Mouse (Mus musculus) neutrophil, adult 5-6 weeks (primary cell): ENCODE data around the gene Gm7929. TPM values are rescaled to one million over a fixed set of nuclear protein-coding genes. Genes with fewer than 3 reads are reported as not detected.
"Not testable (repeated sequence)": the region's sequence is repeated elsewhere in the genome, so short reads cannot be mapped to it uniquely, and the experiment has no call there.

Experiments
- ATAC-seq: fragments of 151-379, 151-347 bp; 2 replicates; pipeline ENCODE4 v1.8.0; 2017; ENCODE audit warnings: mild to moderate bottlenecking, moderate TSS enrichment; ENCODE audit not compliant: insufficient number of reproducible peaks, poor library complexity, low FRiP score, severe bottlenecking; ENCODE audit errors: extremely low read depth
- total RNA-seq: library from RNA; stranded (forward); fragments of 200-1000 nt; gene quantifications from 2 replicates; pipeline ENCODE4 v1.2.3, GENCODE M21; 2017

Gm7929 gene
- total RNA-seq: not detected in 2 replicates

DNA sequence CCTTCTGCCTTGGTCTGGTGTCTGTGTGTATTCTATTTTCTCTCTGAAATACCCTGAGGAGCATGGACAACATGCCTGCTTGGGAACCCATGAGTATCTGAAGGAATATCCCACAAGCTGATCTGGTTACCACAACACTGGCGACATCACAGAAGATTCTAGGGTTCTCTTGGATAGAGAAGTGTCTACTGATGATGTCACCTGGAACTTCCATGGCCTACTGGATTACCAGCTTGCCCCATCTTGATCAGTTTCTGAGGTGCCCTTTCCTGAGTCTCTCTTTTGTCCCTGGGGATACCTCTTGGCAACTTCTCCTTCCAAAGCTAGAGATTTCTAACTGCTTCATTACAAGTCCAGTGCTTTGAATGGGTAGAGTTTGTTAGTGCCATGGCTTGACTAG lies at the start of gene Gm7929:
TSS of gene Gm7929 (minus strand) at position 101 of the 400 bp plus-strand sequence.
- not testable (repeated sequence) for ATAC-seq

DNA sequence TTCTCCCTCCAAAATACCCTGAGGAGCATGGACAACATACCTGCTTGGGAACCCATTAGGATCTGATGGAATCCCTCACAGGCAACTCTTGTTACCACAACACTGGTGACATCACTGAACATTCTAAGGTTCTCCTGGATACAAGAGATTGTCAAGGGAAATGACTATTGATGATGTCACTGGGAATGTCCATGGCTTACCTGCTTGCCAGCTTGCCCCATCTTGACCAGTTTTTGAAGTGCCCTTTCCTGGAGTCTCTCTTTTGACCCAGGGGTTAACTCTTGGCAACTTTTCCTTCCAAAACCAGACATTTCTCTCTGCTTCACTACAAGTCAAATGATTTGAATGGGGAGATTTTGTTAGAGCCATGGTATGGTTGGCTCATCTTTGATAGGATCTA lies 21.9 kb upstream of the Gm7929 start, which contains the start of gene Gm47189:
TSS of gene Gm47189 (minus strand) at position 101 of the 400 bp plus-strand sequence.
- not testable (repeated sequence) for ATAC-seq

DNA sequence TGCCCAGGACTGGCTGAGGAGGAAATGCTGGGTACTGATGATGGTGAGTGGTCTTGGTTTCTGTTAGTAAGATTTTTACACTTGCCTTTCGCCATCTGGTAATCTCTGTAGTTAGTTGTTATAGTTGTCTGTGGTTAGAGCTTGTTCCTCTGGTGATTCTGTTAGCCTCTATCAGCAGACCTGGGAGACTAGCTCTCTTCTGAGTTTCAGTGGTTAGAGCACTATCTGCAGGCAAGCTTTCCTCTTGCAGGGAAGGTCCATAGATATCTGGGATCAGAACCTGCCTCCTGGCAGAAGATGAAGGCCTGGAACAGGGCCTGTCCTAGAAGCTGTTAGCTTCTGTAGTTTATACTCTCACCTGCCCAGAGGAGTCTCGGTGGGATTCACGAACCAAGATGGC lies 5.5 kb upstream of the Gm7929 start:
- ATAC-seq: not testable (repeated sequence)

DNA sequence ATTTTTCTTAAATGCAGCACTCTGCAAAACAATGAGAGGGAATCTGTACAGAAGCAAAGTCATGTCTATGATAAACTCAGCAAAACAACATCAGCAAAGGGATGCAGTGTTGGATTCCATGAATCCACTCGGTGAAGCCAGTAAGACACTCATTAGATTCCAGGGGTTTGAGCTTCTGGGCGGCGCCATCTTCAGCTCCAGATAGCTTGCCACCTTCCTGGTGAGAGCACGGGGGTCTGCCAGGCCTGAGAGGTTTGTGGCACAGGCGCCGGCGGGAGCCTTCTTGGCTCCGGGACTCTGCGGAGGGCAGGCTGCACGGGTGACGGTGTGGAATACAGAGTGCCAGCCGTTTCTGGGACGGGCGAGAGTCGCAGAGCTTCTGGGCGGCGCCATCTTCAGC lies 27.0 kb downstream of the Gm7929 start:
- not testable (repeated sequence) for ATAC-seq

DNA sequence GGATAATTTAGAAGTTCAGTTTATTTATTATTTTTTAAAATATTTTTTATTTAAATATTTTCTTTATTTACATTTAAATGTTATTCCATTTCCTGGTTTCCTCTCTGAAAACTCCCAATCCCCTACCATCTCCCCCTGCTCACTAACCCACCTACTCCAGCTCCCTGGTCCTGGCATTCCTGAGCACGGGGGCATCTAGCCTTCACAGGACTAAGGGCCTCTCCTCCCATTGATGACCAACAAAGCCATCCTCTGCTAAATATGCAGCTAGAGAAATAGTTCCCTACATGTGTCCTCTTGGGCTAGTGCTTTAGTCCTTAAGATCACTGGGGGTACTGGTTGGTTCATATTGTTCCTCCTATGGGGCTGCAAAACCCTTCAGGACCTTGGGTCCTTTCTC lies 33.2 kb downstream of the Gm7929 start:
- not testable (repeated sequence) for ATAC-seq

DNA sequence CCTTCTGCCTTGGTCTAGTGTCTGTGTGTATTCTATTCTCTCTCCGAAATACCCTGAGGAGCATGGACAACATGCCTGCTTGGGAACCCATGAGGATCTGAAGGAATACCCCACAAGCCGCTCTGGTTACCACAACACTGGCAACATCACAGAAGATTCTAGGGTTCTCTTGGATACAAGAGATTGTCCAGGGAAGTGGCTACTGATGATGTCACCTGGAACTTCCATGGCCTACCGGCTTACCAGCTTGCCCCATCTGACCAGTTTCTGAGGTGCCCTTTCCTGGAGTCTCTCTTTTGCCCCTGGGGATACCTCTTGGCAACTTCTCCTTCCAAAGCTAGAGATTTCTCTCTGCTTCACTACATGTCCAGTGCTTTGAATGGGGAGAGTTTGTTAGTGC lies 48.6 kb downstream of the Gm7929 start, which contains the start of gene Gm8068:
TSS of gene Gm8068 (minus strand) at position 101 of the 400 bp plus-strand sequence.
- not testable (repeated sequence) for ATAC-seq

Other genes starting within 250 kb of the Gm7929 start
- not detected in 2 replicates for gene Gm7970, start 195.0 kb downstream of the Gm7929 start, total RNA-seq
- not detected in 2 replicates for gene 1700049E17Rik2, start 177.4 kb downstream of the Gm7929 start, total RNA-seq
- gene Gm3072, start 126.0 kb downstream of the Gm7929 start, total RNA-seq: not detected in 2 replicates
- gene Gm3676, start 104.1 kb downstream of the Gm7929 start, total RNA-seq: not detected in 2 replicates
- not detected in 2 replicates for gene Gm8068, start 48.7 kb downstream of the Gm7929 start, total RNA-seq
- gene Gm47189, start 21.8 kb upstream of the Gm7929 start, total RNA-seq: not detected in 2 replicates
- not detected in 2 replicates for gene Gm7980, start 156.7 kb upstream of the Gm7929 start, total RNA-seq
- gene 1700049E17Rik1, start 174.3 kb upstream of the Gm7929 start, total RNA-seq: not detected in 2 replicates
- 0.47 TPM in 1 of 2 replicates, not detected in the other for gene 1700024B05Rik, start 193.4 kb upstream of the Gm7929 start, total RNA-seq
- not detected in 2 replicates for gene Gm6401, start 217.3 kb upstream of the Gm7929 start, total RNA-seq
- gene Gm3543, start 232.7 kb upstream of the Gm7929 start, total RNA-seq: not detected in 2 replicates